Mouse (Mus musculus): Measurements from ENCODE around the gene Qtrt2. TPM values are rescaled to one million over a fixed set of nuclear protein-coding genes. Genes with fewer than 3 reads are reported as not detected.

Gene Qtrt2
- polyA plus RNA-seq, 1 experiment from 2014 or later: 19.4 TPM

Other genes with a start within 250 kb of the Qtrt2 start
- gene Drd3, start 172.8 kb downstream of the Qtrt2 start, polyA plus RNA-seq (2015; fragmentation: Nextera tagmentation; extraction: Ambion mirVana): not detected in 2 replicates
- gene Ccdc191, start 37.0 kb downstream of the Qtrt2 start, polyA plus RNA-seq (2015; fragmentation: Nextera tagmentation; extraction: Ambion mirVana): 8.2 and 8.9 TPM in 2 replicates
- 1.4 and 1.7 TPM in 2 replicates for gene Zdhhc23, start 53.0 kb upstream of the Qtrt2 start, polyA plus RNA-seq (2015; fragmentation: Nextera tagmentation; extraction: Ambion mirVana)
- 2.3 and 2.8 TPM in 2 replicates for gene Gramd1c, start 136.5 kb upstream of the Qtrt2 start, polyA plus RNA-seq (2015; fragmentation: Nextera tagmentation; extraction: Ambion mirVana)
- gene Atp6v1a, start 212.9 kb upstream of the Qtrt2 start, polyA plus RNA-seq (2015; fragmentation: Nextera tagmentation; extraction: Ambion mirVana): 91.6 and 95.5 TPM in 2 replicates
- 54.8 and 65.1 TPM in 2 replicates for gene Naa50, start 213.0 kb upstream of the Qtrt2 start, polyA plus RNA-seq (2015; fragmentation: Nextera tagmentation; extraction: Ambion mirVana)
- gene Usf3, start 246.4 kb upstream of the Qtrt2 start, polyA plus RNA-seq (2015; fragmentation: Nextera tagmentation; extraction: Ambion mirVana): 1.9 and 3.6 TPM in 2 replicates

Measured in neural tube, embryonic 13.5 days (tissue).